Mouse (Mus musculus) ES-E14 (cell line): ENCODE measurements around the gene Aqp9.

Experiments
- CHD2 ChIP-seq: IDR thresholded peaks from 2 replicates; pipeline ENCODE4 v1.6.1; 2014; ENCODE audit warnings: mild to moderate bottlenecking, low read depth, low read length, inconsistent platforms
- HCFC1 ChIP-seq: IDR thresholded peaks from 2 replicates; pipeline ENCODE4 v1.6.1; 2012; ENCODE audit warnings: low read length, inconsistent platforms, borderline replicate concordance; ENCODE audit not compliant: insufficient read depth
- ZC3H11A ChIP-seq: IDR thresholded peaks from 2 replicates; pipeline ENCODE4 v1.6.1; 2012; ENCODE audit warnings: low read depth, mild to moderate bottlenecking, inconsistent platforms, low read length, borderline replicate concordance

DNA sequence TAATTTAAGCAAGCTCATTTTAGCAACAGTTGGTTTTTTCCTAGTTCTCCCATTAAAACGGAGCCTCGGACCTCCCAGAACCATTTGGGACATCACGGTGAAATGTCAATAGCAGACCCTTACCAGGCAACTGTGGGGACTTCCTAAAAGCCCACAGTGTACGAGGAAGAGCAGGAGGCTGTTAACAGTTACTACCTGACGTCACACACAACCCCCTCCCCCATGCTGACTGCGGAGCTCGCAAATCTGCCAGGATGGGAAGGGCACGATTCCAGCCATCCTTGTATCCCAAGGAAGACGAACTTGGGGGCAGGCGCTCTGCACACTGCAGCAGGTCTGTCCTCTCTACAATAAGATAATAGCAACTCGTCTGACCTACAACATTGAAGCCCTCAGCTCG, at the start of gene Aqp9:
- TF ChIP-seq CHD2 (no peak), ZC3H11A (no peak), HCFC1 (no peak)
